ENCODE assay signal across 15 mouse cellular contexts in genomic region chr2:85001497-85001896, GRCm38 (mm10). TPM values are rescaled to one million over a fixed set of nuclear protein-coding genes. Genes with fewer than 3 reads are reported as not detected.
DNase-seq lines count a peak whose midpoint lies in the region; ATAC-seq and TF ChIP-seq lines count a peak whose summit lies in the region.
"Had no signal": no experiment of that assay in that cellular context is flagged by ENCODE, and none has a peak within 500 bp of the region (broad histone marks: within the 10 kb centered on the region; RNA-seq: fewer than 3 reads in every experiment).

No protein-coding gene starts in this region.

- no peak overlapping the region for H3K4me3 ChIP-seq in kidney, embryonic 15.5 days (replicated peaks)
- no peak overlapping the region for H3K4me3 ChIP-seq in lung, embryonic 14.5 days (ENCODE audit: low read depth, low read length)
- H3K4me3 ChIP-seq: neural tube, embryonic 15.5 days had no signal

- H3K27ac ChIP-seq in kidney, embryonic 15.5 days, result no peak overlapping the region
- H3K27ac ChIP-seq in lung, embryonic 14.5 days (ENCODE audit: low read depth), result no peak overlapping the region
- H3K27ac ChIP-seq: neural tube, embryonic 15.5 days had no signal

- no peak for TF ChIP-seq CTCF in lung, embryonic 14.5 days (IDR thresholded peaks at IDR 0.05; ENCODE audit: low read depth)

- H3K9me3 ChIP-seq in kidney, embryonic 15.5 days (replicated peaks), result no peaks in the 10 kb centered on the region
- no peaks in the 10 kb centered on the region for H3K9me3 ChIP-seq in lung, embryonic 14.5 days (ENCODE audit: low read depth, low read length)
- H3K9me3 ChIP-seq: neural tube, embryonic 15.5 days had no signal

- DNase-seq in adrenal gland, postnatal 36 days, result peak; percentile 7 to 17
- DNase-seq in adrenal gland, adult 18-20 months (ENCODE audit: low spot score in 2 of 2), result no peak
- DNase-seq in kidney, adult 18-20 months, result peak; percentile 13
- peak; percentile 56 for DNase-seq in lung, embryonic 14.5 days
- DNase-seq in neural tube, embryonic 10.5 days (ENCODE audit: extremely low spot score, low spot score), result no peak
- DNase-seq in cerebellum, adult 11 months, result no peak
- DNase-seq in adrenal gland, postnatal 14 days, result no peak
- DNase-seq: cerebellum, postnatal 14 days; midbrain, embryonic 14.5 days had no signal

- no peak overlapping the region for H3K9ac ChIP-seq in kidney, embryonic 15.5 days
- H3K9ac ChIP-seq in lung, embryonic 14.5 days, result no peak overlapping the region
- H3K9ac ChIP-seq: neural tube, embryonic 15.5 days had no signal

- WGBS in kidney, embryonic 15.5 days, result 83% methylated on average over 13 of the region's 13 CpGs
- 59% methylated on average over 13 of the region's 13 CpGs for WGBS in lung, embryonic 14.5 days

- H3K4me2 ChIP-seq in kidney, embryonic 15.5 days, result no peak overlapping the region
- H3K4me2 ChIP-seq in lung, embryonic 14.5 days, result no peak overlapping the region
- H3K4me2 ChIP-seq: neural tube, embryonic 15.5 days had no signal

- no peak for ATAC-seq in kidney, embryonic 15.5 days (replicated peaks; ENCODE audit: low FRiP score)
- ATAC-seq in lung, embryonic 14.5 days (ENCODE audit: insufficient read depth), result peak; percentile 39; the same call in 1 of the 2 replicates
- ATAC-seq: Patski had no signal

- H3K27me3 ChIP-seq in kidney, embryonic 15.5 days, result no peaks in the 10 kb centered on the region
- H3K27me3 ChIP-seq in lung, embryonic 14.5 days (ENCODE audit: insufficient read depth, low read length), result no peaks in the 10 kb centered on the region
- H3K27me3 ChIP-seq: neural tube, embryonic 15.5 days; Patski had no signal

- H3K4me1 ChIP-seq in kidney, embryonic 15.5 days, result no peaks in the 10 kb centered on the region
- H3K4me1 ChIP-seq in lung, embryonic 14.5 days (ENCODE audit: insufficient read depth), result no peaks in the 10 kb centered on the region
- H3K4me1 ChIP-seq: neural tube, embryonic 15.5 days had no signal

- no peaks in the 10 kb centered on the region for H3K36me3 ChIP-seq in kidney, embryonic 15.5 days
- H3K36me3 ChIP-seq in lung, embryonic 14.5 days (ENCODE audit: insufficient read depth), result no peaks in the 10 kb centered on the region
- H3K36me3 ChIP-seq: neural tube, embryonic 15.5 days had no signal

RNA-seq across cellular contexts. Expression of gene Prg3, which starts 13.5 kb away (rescaled TPM):
- total RNA-seq in adrenal gland, postnatal 36 days (2021), result not detected
- total RNA-seq in adrenal gland, adult 18-20 months (2021), result not detected
- not detected in 2 replicates for polyA plus RNA-seq in kidney, embryonic 15.5 days (2015; fragmentation: Nextera tagmentation; extraction: Ambion mirVana)
- not detected in 2 replicates for polyA plus RNA-seq in lung, embryonic 14.5 days (2014; fragmentation: Nextera tagmentation; extraction: Ambion mirVana)
- total RNA-seq in adrenal gland, postnatal 14 days (2021), result not detected in 2 replicates
- total RNA-seq: heart, postnatal 36 days; left cerebral cortex, postnatal 10 days had no signal
- polyA plus RNA-seq: midbrain, embryonic 14.5 days; neural tube, embryonic 15.5 days; Patski; small intestine, adult 2 months had no signal

RNA-seq across cellular contexts. Expression of gene Prg2, which starts 21.2 kb away (rescaled TPM):
- not detected for total RNA-seq in adrenal gland, postnatal 36 days (2021)
- not detected for total RNA-seq in adrenal gland, adult 18-20 months (2021)
- polyA plus RNA-seq in kidney, embryonic 15.5 days (2015; fragmentation: Nextera tagmentation; extraction: Ambion mirVana), result 0.27 and 0.77 TPM in 2 replicates
- 0.23 TPM in 1 of 2 replicates, not detected in the other for polyA plus RNA-seq in lung, embryonic 14.5 days (2014; fragmentation: Nextera tagmentation; extraction: Ambion mirVana)
- 6.3 TPM in 1 of 2 replicates, not detected in the other for total RNA-seq in adrenal gland, postnatal 14 days (2021)
- total RNA-seq: heart, postnatal 36 days; left cerebral cortex, postnatal 10 days had no signal
- polyA plus RNA-seq: midbrain, embryonic 14.5 days; Patski had no signal

RNA-seq across cellular contexts. Expression of gene Ssrp1, which starts 35.5 kb away (rescaled TPM):
- total RNA-seq in adrenal gland, postnatal 36 days (2021), result 100 to 1,000 TPM; 126 to 128 TPM
- total RNA-seq in adrenal gland, adult 18-20 months (2021), result 100 to 1,000 TPM in 1 of 2 experiments, 10 to 100 TPM in 1; 96.5 to 122 TPM
- polyA plus RNA-seq in kidney, embryonic 15.5 days (2015; fragmentation: Nextera tagmentation; extraction: Ambion mirVana), result 299 and 307 TPM in 2 replicates
- polyA plus RNA-seq in lung, embryonic 14.5 days (2014; fragmentation: Nextera tagmentation; extraction: Ambion mirVana), result 346 and 352 TPM in 2 replicates
- 115 and 123 TPM in 2 replicates for total RNA-seq in adrenal gland, postnatal 14 days (2021)

RNA-seq across cellular contexts. Expression of gene P2rx3, which starts 35.8 kb away (rescaled TPM):
- total RNA-seq in adrenal gland, postnatal 36 days (2021), result 1 to 10 TPM; 1.6 to 2.0 TPM
- total RNA-seq in adrenal gland, adult 18-20 months (2021), result under 1 TPM; 0.74 to 0.86 TPM
- 0.90 and 1.3 TPM in 2 replicates for polyA plus RNA-seq in kidney, embryonic 15.5 days (2015; fragmentation: Nextera tagmentation; extraction: Ambion mirVana)
- polyA plus RNA-seq in lung, embryonic 14.5 days (2014; fragmentation: Nextera tagmentation; extraction: Ambion mirVana), result 0.43 and 0.77 TPM in 2 replicates
- 0.59 and 0.60 TPM in 2 replicates for total RNA-seq in adrenal gland, postnatal 14 days (2021)

RNA-seq across cellular contexts. Expression of gene Tnks1bp1, which starts 46.3 kb away (rescaled TPM):
- total RNA-seq in adrenal gland, postnatal 36 days (2021), result 100 to 1,000 TPM in 1 of 2 experiments, 10 to 100 TPM in 1; 94.2 to 103 TPM
- total RNA-seq in adrenal gland, adult 18-20 months (2021), result 10 to 100 TPM; 82.1 to 89.6 TPM
- 29.2 and 39.2 TPM in 2 replicates for polyA plus RNA-seq in kidney, embryonic 15.5 days (2015; fragmentation: Nextera tagmentation; extraction: Ambion mirVana)
- polyA plus RNA-seq in lung, embryonic 14.5 days (2014; fragmentation: Nextera tagmentation; extraction: Ambion mirVana), result 10.6 and 13.7 TPM in 2 replicates
- 111 and 120 TPM in 2 replicates for total RNA-seq in adrenal gland, postnatal 14 days (2021)

Comparison
In these comparisons a context has a peak if more than half of its experiments do, and no peak if none do; other contexts are left out.
1. DNase-seq: peak in adrenal gland, postnatal 36 days (2 of 2), kidney, adult 18-20 months (single experiment) and lung, embryonic 14.5 days (single experiment); none in adrenal gland, adult 18-20 months (0 of 2), neural tube, embryonic 10.5 days (single experiment), cerebellum, adult 11 months (single experiment) and adrenal gland, postnatal 14 days (single experiment).